Mouse (Mus musculus): ENCODE results near the gene Lcn11.

GRCm38 (mm10) chr2:25781957-25782356 is 5.1 kb downstream of the Lcn11 start, which contains the start of gene Gm13539:
- no peak for TF ChIP-seq CTCF (conservative IDR thresholded peaks at IDR 0.05; ENCODE audit: low read length)
- no peak for TF ChIP-seq POU5F1 (IDR thresholded peaks at IDR 0.05; ENCODE audit: borderline replicate concordance, low read length)
- TF ChIP-seq NANOG (IDR thresholded peaks at IDR 0.05; ENCODE audit: borderline replicate concordance, low read length), result no peak
